Mouse (Mus musculus): Measurements from ENCODE around the gene Ccdc34.
"Not testable (repeated sequence)": the region's sequence is repeated elsewhere in the genome, so short reads cannot be mapped to it uniquely, and the experiment has no call there.

The Ccdc34 gene

DNA sequence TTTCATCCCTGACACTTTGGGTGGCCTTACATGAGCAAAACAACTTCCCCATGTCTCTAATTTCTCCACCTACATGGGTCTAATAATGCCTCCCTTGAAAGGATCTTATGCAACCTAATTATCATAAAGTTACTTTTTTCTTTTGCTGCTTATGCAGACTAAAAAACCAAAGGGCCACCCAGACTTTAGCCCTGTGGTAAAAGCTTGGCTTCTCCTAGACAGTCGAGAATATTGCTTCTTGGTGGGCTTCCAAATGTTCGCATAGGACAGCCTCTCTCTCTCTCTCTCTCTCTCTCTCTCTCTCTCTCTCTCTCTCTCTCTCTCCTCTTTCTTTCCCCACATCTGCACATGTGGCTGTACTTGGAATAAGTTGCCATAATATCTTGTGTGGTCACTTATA lies 60.0 kb downstream of the Ccdc34 start:
- DNase-seq (ENCODE audit: extremely low read depth, low read depth): no peak

DNA sequence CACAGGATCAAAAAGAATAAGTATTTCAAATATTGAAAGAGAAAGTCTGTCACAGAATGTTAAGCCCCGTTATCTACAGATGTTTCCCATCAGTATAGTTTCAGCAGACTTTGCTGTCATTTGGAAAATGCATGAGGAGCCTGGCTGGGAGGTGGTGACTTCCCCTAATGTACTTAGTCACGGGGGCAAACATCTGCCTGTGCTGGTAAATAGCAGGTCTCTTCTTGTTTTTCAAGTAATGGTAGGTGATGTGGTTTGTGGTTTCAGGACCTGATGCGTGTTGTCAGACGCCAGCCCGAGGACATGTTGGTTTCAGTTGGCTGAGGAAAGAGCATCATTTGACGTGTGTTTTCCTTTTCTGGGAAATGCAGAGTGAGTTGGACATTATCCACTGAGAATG lies 62.9 kb downstream of the Ccdc34 start:
- no peak for DNase-seq (ENCODE audit: extremely low read depth, low read depth)

DNA sequence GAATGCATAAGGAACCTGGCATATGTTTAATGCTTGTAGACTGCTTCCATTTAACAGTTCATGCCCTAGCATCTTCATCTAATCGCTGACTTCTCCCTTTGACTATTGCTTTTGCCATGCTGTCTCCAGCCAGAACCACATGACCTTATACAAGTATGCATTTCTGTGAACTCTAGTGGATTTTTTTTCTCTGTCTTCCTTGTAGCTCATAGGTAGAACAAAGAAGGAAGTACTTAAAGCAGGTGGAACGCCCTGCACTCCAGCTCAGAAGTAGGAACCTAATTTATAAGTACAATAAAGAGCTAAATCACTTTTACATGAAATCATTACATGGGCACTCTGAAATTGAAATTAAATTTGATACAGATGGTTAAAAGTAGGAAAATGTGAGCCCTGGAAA lies 65.4 kb downstream of the Ccdc34 start:
- no peak for DNase-seq (ENCODE audit: extremely low read depth, low read depth)

DNA sequence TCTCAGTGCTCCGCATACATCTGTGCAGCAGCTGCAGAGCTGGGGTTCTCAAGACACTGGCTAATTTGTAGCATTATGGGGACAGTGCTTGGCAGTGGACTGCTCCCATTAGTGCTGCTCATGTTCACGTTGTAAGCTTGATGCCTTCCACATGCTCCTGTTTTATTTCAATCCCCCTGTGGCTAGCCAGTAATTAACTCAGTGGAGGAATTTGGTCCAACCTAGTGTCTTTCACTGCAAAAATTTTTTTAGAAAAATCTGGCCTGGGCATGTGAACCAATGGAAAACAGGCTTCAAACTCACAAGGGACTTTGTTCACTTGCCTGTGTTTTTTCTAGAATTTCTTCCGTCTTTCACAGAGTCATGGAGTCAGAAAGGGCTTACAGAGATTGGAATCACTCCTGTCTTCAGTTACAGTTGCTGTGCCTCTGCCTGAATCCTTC lies 68.1 kb downstream of the Ccdc34 start:
- no peak for DNase-seq (ENCODE audit: extremely low read depth, low read depth)

DNA sequence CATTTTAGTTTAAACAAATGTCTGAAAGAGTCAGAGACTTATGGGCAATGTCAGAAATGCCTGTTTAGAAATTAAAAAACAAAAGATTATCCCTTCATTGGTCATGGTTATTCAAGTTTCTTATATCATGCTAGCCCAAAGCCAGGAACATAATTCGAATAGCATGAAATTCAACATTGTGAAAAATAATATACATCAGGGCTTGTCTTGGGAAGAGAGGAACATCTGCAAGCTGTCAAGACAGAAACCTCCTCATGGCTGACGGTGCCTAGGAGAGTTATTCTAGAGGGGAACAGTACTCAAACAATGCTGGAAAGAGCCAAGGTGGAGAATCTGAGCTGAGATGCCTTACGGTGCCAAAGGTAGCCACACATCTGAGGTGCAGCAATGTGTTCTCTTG lies 96.5 kb downstream of the Ccdc34 start:
- DNase-seq (ENCODE audit: extremely low read depth, low read depth): no peak

DNA sequence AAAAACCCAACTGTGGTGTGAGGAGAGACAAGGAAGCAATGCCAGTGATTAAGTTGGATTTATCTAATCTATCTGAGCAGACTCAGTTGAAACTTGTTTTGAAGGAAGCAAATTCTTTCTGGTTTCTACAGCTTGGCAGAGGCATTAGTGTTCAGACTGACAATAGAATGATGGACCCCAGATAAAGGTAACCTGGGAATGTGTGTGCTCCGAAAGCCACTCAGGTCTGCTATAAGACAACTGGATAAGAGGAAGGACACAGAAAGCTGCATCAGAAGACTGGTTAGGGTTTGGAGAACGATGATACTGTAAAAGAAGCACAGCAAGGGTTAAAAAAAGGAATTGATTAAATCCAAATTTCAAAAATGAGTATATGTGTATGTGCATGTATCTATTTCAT lies 111.8 kb downstream of the Ccdc34 start:
- DNase-seq (ENCODE audit: extremely low read depth, low read depth): no peak

DNA sequence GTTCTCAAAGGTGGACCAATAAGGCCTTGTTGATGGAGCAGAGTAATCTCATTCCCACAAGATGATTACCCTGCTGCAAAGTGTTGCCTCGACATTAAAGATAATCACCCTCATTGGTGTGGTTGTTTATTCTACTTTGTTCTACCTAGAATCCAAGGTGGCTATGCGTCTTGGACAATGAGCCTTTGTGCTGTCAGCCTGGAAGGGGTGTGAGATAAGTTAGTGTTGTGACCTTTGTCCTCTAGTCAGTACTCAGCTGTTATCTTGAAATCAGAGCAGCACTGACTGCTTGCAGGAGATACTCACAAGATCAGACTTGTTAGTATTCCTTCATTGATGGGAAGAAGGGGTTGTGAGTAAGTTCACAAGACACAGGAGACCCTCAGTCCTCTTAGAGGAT lies 114.0 kb downstream of the Ccdc34 start:
- DNase-seq (ENCODE audit: extremely low read depth, low read depth): no peak

DNA sequence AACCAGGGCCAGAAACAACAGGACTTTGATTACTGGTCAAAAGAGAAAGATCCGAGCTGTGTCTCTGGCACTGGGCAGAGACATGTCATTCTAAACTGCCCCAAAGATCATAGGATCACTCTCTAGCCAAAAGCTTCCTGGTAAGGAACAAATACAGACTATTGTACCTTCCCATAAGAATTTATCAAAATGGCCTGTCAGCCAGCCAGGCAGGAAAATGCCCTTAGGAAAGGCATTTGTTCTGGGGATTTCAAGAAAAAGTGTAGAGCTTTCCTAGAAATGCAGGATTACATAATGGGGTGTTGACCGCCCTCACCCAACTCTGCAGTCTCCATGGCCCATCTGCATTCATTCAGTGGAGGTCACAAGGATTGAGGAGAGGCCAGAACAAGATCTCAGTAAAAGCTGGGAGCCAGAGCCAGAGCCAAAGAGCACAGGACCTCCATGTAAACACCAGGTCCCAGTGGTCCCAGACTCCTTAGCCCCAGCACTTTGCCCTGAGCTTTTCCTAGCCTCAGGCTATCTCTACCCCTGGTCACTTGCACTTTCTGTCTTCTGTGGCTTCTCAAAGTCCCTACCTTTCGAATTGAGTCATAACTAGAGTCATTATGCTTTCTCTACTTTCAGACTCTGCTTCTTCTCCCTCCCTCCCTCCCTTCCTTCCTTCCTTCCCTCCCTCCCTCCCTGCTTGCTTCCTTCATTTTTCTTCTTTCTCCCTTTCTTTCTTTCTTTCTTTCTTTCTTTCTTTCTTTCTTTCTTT lies 115.9 kb downstream of the Ccdc34 start:
- no peak for DNase-seq (ENCODE audit: extremely low read depth, low read depth)

DNA sequence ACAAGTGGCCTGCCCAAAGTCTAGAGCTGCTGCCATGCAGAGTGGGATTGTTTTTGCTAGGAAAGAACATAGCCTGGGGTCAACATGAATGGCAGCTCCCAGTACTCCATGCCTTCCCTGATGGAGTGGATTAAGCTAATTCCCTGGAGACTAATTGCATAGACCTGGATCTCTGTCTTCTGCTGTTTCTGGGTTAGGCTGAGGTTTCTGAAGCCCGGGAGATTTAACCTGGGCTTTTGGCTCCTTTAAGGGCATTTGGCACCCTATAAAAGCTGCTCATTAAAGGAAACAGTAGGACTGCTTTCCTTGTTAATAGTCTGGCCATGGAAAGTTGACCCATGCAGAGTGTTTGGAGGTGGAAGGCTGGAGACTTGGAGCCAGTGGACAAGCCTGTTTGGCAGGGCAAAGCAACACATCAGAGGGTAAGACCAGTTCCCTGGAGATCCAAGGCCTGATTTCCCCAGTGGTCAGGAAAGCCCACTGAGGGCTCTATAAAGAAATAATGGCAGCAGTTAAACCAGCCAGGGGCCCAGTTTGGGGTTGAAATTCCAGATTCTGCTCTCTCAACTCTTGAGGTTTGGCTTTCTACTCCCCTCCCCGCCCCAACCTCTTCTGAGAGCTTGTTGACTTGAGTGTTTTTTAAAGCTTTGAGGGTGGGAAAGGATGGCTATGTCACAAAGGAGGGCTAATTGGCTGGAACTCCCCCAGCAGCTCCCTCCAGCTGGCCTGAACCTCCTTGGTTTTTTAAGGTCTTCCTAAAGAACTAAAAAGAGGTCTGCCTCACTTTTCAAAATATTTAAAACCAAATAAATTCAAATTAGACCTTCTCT lies 117.4 kb downstream of the Ccdc34 start:
- DNase-seq (ENCODE audit: extremely low read depth, low read depth): no peak

DNA sequence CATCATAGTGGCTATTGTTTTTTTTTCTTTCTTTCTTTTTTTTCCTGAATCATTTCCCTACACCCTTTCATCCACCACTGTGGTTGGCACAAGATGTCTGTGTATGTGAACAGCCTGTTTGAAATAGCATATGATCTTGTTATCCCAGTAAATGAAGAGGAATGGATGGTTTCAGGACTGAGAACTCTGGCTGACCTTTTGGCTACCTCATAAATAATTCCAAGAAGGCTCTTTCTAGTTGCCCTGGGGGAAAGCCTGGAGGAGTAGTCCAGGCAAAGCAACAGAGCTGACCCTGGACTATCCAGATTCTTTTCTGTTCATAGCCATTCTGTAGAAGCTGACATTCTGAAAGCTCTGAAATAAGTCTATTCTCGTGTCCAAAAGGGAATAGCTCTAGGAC lies 119.7 kb downstream of the Ccdc34 start:
- DNase-seq (ENCODE audit: extremely low read depth, low read depth): no peak

DNA sequence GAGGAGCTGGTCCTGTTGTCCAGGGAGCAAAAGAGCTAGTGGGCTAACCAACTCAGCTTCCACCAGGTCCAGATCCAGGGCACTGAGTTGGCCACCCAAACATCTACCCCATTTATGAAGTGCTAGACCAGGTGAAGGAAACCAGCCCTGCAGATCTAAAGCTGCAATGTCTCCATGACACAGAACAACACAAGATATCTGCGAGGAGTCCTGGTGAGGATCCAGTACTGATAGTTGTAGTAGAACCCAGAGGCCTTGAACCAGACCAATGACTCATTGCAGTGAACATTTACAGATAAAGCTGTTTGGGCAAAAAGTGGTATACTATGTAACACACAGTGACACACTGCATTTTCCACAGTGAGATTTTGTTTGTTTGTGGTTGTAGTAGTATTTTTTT lies 120.5 kb downstream of the Ccdc34 start:
- DNase-seq (ENCODE audit: extremely low read depth, low read depth): no peak

DNA sequence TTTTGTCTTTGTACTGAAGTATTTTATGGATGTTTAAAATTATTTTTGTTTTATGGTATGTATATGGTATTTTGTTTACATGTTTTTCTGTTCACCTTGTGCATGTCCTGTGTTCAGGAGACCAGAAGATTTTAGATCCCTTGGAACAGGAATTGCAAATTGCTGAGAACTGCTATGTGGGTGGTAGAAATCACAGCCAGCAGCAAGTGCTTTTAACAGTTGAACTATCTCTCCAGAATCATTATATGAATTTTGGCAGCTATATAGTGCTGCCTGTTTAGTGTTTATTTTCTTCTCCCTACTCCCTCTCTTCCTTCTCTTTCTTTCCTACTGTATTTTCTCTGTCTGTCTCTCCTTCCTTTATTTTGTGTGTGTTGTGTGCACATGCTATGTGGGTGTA lies 130.4 kb downstream of the Ccdc34 start:
- not testable (repeated sequence) for DNase-seq (ENCODE audit: extremely low read depth, low read depth)

DNA sequence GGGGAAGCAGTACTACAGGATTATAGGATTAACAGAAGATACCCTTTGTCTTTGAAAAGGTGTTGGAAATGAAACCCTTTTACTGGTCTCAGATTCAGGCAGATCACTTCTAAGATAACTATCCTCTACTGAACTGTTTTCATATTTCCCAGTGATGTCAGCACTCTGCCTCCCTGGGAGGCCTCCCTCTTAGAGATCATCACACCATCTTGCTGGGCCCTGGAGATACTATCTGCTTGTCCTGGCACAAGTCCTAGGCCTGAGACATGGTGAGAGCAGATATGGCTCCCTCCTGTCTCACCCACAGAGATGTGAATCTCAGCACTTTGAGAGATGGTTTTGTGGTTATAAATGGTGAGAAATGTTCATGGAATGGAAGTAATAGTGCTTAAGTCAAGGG lies 131.6 kb downstream of the Ccdc34 start:
- no peak for DNase-seq (ENCODE audit: extremely low read depth, low read depth)

DNA sequence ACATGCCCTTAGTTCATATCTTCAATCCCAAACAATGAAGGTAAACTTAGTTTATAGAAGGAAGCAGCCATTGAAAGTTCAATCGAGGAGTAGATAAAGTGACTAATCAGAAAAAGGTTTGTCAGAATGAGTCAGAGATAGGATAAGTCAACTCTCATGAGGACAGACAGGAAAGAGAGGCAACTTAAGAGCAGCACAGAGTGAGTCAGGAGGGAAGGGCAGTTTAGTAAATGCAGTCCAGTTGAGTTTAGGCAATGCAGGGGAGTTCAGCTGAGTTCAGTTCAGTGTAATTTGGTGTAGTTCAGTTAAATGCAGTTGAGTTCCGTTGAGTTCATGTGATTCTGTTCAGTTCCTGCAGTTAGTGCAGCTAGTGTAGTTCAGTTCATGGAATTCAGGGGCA lies 138.7 kb downstream of the Ccdc34 start:
- DNase-seq (ENCODE audit: extremely low read depth, low read depth): no peak

DNA sequence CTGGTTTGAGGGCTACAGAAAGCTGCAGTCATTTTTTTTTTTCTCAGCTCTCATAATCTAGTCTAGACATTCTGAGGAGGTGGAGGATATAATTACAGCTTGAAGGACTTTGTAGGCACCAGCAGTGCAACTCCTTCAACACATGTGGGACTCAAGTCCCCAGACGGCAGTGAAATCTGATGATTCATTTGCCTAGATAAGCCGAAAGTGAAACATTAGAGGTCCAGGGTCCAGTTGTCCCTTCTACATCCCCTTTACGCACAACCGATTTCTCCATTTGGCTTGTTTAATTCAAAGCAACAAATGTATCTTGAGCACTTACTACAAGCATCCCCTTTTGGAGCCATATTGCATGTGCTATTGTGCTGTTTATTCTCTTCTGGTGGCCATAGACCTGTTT lies 147.4 kb downstream of the Ccdc34 start:
- no peak for DNase-seq (ENCODE audit: extremely low read depth, low read depth)

DNA sequence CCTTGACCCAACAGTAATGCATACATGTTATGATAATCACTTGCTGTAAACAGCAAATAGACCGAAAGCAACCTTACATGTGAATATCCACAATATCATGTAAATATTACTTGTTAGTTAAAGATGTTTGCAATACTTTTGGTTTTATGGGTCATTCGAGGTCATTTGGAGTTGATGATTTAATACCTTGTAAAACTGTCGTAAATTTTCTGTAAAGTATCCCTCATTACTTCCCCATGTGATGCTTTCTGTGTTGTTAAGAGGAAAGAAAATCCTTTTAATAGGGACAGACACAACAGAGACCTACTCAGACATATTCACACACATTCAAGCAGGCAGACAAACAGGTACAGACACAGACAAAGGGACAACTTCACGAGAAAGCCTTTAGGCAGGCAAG lies 150.1 kb downstream of the Ccdc34 start:
- no peak for DNase-seq (ENCODE audit: extremely low read depth, low read depth)

DNA sequence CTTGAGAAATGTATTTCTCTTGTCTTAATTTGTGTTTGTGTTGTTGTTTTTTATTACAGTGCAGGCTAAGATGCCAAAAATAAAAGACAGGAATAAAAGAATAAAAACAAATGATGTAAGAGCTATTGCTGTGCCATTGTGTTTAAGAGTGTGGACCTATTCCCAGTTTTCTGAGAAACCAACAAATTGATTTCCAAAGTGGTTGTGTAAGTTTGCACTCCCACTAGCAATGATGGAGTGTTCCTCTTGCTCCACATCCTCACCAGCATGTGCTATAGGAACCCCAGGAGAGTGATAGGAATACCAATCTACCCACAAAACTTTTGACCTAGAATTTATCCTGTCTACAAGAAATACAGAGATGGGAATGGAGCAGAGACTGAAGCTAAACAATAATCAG lies 150.7 kb downstream of the Ccdc34 start:
- no peak for DNase-seq (ENCODE audit: extremely low read depth, low read depth)

DNA sequence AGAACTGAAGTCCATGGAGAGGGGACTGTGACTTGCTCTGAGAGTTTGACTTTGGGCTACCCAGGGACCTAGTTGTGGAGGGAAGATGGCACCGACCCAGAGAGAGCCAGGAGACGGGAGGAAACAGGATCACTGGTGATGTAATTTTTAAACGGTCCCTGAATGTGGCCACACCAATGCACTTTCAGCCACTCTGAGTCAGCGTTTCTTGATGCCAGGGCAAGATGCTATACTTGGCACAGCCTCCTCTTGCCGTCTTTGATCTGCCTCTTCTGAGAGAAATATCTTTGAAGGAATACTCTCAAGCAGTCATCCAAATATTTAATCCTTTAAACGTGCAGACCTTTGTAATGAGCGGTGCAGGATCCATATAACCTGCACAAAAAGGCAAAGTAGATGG lies 154.8 kb downstream of the Ccdc34 start:
- no peak for DNase-seq (ENCODE audit: extremely low read depth, low read depth)

DNA sequence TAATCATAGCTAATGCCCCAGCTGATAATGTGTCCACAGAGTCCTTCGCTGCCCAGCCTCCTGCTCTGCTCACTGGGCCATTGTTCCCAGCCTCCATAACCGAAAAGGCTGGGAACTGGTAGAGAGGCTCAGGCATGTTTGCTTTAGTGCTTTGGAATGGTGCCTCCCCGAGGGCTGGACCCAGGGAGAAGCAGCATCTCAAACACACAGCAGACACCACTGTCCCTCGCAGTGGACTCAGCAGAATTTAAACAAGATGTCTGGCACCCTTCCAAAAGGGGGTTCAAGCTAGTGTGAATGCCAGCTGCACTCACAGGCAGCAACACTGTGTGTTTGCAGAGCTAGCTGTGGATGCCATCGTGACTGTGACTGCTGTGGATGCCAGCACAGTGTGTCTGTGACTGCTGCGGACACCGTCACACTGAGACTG lies 156.2 kb downstream of the Ccdc34 start:
- no peak for DNase-seq (ENCODE audit: extremely low read depth, low read depth)

DNA sequence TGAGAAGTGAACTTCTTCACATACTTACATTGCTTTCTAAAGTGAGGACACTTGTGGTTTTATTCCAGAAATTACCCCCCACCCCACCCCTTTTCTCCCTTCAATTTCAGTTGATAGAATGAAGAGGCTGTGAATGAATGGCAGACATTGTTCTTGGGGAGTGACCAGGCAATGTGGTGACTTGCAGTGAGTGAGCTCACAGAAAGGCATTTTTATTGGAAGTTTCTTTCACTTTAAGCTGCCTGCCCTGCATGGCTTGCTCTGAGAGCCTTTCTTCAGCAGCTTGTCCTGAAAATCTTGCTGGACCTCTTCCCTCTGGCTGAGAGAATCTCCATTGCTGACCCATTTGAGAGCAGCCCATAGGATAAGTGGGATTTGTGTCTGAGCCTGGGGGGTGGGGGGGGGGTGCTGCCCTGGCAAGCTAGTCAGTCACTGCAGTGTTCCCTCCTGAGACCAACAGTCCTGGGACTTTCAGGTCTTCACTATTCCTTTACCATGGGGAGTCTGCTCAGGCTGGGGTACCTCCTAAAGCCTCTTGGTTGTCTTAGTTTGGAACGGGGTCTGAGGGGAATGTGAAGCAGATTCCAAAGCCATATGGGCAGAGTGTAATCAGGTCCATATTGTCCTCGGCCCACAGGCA lies 159.3 kb downstream of the Ccdc34 start:
- no peak for DNase-seq (ENCODE audit: extremely low read depth, low read depth)

DNA sequence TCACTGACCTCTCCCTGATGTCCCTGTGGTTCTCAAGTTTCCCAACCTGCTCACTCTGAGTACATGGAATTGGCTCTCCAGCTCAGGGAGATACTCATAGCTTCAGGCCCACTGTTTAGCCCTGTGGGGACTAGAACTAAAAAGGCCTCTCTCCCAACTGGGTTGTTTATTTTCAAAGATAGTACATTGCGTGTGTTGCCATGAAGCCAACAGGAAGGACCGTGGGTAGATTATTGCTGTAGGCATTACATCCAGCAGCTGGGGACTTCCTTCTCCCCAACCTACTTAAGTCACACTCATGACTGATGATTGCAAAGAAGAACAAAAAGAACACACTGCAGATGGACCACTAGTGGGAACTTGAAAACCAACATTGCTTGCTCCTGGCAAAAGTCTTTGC lies 159.8 kb downstream of the Ccdc34 start:
- DNase-seq (ENCODE audit: extremely low read depth, low read depth): no peak

DNA sequence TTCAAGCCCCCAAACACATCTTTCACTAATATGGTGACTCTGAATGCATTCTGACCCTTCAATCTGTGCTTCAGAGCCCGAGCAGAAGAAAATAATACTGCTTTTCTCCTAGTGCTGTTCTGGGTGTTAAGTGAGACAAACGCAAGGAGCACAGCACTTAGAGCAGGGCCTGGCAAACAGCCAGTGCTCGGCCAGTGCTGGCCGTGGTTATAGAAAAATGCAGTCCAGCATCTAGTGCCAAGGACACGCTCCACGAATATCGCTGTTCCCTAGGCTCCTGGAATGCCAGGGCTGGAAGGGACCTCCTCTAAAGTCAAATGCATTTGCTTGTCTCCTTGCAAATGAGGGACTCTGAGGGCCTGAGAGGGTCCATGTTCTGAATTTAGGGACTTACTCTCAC lies 160.3 kb downstream of the Ccdc34 start:
- no peak for DNase-seq (ENCODE audit: extremely low read depth, low read depth)

Data from MEL-GATA-1-ER (cell line).